Mouse (Mus musculus) layer of hippocampus, postnatal 36 days (tissue): ENCODE results near the gene Fgfr3. TPM values are rescaled to one million over a fixed set of nuclear protein-coding genes. Genes with fewer than 3 reads are reported as not detected.

Experiments
- DNase-seq, 2 experiments: peaks; one replicate each; pipeline ENCODE4 v3.0.0; 2022
- total RNA-seq, 2 experiments: library from RNA; stranded (reverse); gene quantifications; 2 replicates each; pipeline ENCODE4 v1.2.3; 2021

The Fgfr3 gene
- total RNA-seq: 100 to 1,000 TPM; 116 to 133 TPM

- peak in 1 of 2 experiments; percentile 41 for DNase-seq
These were observed at the start of gene Fgfr3 for GRCm38 (mm10) chr5:33721541-33722265. Fgfr3 (plus strand) TSS chr5:33721674.

DNA sequence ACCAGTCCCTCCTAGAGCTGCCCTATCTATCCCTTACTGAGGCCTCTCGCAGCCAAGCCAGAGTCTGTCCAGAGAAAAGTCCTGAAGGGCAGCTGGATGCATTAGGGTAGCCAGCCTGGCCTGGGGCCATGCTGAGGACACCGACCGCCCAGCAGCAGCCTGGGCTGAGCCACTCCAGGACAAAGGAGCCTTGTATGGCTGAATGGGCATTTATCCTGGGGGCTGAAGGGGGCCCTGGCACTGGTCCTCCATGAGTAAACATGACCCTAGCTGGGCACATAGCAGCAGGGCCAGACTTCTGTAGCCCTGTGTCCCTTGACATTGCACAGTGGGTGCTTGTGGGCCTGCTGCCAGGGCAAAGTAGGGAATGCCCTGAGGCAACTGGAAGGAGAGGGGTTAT lies 47.0 kb upstream of the Fgfr3 start:
- DNase-seq: peak; percentile 59 to 72

GRCm38 (mm10) chr5:33675964-33676363 lies 45.5 kb upstream of the Fgfr3 start:
- peak in 1 of 2 experiments; percentile 58 for DNase-seq

DNA sequence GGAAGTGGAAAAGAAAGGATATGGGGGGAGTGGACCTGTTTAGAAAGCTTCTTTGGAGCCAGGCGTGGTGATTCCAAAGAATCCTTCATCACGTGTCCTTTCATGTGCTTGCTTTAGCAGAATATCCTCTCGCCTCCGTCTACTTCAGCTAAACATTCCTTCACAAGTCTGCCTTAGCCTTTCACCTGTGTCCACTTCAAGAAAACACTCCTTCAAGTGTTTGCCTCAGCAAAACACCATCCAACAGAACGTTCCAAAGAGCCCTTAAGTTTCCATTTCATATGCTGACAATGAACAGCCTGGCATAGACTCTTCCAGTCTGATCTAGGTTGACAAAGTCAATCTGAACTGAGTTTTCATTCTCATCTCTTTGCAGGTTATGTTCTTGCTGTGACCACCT lies 43.2 kb upstream of the Fgfr3 start:
- DNase-seq: no peak

GRCm38 (mm10) chr5:33681044-33681443 lies 40.4 kb upstream of the Fgfr3 start:
- DNase-seq: no peak

DNA sequence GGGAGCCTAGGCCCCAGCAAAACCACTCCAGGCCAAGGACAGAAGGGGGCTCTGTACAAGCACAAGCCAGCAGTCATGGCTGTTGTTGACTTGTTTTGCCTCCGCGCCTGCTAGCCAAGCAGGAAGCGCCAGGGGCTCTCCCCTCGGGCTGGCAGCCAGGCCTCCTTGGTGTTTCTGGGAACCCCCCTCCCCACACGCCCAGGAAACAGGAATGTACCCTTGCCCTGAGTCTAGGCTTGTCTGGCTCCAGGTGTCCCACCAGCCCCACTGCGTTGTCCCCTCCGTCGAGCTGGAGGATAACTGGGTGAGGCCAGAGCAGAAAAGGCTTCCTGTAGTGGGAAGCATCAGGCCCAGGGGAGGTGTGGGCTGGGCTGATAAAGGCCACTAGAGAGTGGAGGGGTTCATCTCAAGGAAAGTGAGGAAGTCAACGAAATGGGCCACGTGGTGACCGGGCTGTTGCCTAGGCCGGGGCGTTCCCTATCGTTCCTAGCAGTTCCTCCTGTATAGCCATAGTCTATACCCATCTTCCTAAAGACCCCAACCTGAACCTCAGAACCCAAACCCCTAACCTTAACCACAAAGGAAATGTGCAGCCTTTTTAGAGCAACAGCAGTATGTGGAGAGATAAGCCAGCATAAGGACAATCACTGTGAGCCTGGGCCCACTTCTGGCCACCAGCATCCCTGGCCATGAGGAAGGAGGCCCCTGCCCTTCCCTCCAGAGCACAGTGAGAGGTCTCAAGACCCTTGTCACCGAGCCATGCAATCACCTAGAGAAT lies 39.7 kb upstream of the Fgfr3 start:
- DNase-seq: no peak

GRCm38 (mm10) chr5:33682963-33683362 lies 38.5 kb upstream of the Fgfr3 start:
- no peak for DNase-seq

DNA sequence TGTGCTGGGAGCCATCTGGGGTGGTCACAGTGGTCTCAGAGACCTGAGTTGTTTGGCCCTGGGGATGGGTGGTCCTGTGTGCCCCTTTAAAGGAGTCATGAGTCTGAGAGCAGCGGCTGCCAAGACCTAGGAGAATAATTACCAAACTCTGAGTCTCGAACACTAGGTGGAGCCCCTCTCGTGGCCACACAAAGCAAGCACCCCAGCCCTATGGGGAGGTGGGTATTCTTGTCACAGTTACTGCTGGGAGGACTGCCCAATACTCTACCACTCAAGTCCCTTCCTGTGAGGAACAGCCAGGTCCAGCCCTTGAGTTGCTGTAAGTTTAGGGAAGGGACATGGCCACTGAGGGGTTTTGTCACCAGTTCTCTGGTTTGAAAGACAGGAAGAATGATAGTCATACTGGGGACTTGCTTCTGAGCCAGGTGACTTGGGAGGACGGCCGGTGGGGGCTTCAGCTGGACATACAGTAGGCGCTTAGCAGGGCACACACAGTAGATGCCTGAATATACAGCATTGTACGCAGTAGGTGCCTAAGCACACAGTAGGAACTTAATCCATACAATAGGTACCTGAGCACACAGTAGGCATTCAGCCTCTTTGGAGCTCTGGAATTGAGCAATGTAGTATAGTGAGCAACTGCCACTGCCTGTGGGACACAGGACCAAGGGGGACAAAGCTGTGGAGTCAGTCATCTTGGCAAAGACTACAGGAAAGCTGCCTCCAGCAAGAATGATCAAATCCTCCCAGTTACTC lies 37.4 kb upstream of the Fgfr3 start:
- peak; percentile 38 to 41 for DNase-seq

GRCm38 (mm10) chr5:33684932-33685331 lies 36.5 kb upstream of the Fgfr3 start:
- no peak for DNase-seq

- no peak for DNase-seq
These were observed 34.3 kb upstream of the Fgfr3 start for GRCm38 (mm10) chr5:33687142-33687541.

DNA sequence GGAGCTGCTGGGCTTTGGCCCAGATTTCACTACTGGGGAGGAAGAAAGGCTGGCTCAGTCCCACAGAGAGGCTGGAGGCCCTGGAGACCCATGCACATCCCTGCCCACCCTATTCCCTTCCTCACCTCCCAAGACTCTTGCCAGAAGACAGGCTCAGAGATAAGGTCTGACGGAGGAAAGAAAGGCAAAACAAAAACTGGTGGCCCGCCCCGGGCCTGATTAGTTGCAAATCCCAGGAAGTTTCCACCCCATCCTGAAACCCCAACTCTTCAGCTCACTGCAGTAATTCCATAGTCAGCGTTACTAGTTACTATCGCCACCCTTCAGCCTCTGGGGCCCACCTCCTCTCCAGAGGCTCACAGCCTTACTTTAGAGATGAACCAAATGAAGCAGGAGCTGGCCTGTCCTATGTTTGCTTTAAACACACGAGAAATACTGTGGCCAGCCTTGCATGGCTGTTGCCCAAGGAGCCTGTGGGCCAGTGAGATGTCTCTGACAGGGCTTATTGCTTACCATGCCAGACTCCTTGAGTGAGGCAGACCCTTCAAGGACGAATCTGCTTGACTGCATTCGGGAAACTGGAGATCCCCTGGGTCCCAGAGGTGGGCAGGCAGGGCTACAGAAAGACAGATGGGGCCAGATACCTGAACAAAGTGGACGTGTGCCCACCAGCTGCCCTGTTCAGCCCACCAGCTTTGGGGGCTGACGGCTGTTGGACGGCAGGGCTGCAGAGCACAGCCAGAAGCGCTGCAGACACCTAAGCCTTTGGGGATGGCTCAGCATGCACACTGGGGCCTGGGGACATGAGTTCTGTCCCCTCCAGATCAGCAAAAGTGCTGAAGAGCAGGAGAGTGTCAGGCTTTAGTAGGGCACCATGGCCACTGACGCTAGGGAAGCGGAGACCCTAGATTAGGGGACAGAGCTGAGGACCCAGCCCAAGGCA lies 32.9 kb upstream of the Fgfr3 start:
- DNase-seq: no peak

DNA sequence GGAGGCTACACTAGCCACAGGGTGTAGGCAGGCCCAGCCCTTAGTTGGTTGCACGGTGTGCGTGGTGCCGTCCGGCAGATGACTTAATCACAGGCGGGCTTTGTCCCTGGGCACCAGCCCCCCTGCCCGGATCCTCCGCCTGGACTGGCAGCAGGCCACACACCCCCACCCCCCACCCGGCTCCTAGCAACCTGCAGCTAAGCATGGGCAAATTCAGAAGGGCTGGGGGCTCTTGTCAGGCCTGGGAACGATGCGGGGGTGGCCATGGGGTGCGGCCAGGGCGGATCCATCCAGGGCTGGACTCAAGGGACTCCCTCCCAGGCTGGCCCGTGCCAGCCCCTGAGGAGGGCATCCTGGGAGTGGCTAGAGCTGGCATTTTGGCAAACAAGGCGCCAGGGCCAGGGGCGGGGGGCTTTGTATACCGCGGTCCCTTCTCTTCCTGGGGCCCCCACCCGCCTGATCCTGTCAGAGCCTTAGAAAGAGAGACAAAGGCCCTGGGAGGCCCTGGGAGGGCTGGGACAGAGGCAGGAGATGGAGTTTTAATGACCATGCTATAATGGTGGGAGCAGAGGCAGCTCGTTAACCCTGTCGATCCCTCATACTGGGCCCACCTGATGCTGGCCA lies 32.1 kb upstream of the Fgfr3 start:
- no peak for DNase-seq

DNA sequence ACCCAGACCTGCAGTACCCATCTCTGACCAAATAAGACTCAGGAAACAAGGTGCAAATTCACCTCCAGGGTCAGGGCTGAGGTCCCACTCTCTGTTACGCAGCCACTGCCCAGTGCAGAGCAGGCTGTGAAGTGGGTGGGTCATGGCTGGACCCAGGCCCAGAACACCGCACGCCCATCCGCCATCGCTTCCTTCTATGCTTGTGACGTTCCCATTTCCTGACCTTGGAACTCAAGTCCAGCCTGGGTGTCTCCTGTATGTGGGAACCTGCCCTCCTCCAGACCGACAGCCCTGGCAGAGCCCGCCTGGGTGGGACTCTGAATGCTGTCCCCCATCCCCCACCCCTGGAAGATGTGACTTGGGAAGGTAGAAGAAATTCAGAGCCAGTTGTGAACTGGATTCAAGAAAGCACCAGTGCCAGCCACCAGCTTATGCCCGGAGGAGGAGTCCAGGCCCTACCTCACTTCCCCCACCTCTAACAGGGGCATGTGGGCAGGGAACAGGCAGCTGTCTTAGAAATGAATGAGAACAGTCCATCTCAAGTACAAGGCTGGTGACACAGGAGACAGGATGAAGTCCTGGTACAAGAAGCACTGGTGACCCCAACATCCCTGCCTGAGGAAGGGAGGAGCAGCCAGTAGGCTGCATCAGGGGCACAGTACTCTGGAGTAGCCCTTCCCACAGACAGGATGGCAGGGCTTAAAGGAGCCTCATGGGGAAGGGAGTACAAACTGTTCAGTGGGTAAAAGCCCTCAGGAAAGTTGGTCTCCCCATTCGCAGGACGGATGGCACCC lies 31.4 kb upstream of the Fgfr3 start:
- no peak for DNase-seq

DNA sequence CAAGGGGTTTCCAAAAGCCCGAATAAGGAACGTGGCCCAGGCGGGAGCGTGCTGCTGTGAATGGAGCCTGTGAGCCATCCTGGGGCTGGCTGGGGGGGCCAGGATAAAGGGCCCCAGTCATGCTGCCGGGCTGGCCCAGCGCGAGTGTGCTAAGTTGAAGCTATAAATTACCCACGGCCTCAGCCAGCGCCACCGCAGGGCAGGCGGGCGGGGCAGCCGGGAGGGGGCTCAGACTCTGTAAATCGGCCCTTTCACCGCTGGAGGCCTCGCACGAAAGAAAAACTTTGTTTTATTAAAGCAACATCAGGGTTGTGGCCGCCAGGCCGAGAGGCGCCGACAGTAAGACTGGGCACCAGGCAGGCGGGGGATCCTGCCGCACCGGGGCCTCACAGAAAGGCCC lies 29.1 kb upstream of the Fgfr3 start:
- DNase-seq: no peak

- DNase-seq: no peak
These were observed 27.0 kb upstream of the Fgfr3 start for GRCm38 (mm10) chr5:33694461-33694847.

DNA sequence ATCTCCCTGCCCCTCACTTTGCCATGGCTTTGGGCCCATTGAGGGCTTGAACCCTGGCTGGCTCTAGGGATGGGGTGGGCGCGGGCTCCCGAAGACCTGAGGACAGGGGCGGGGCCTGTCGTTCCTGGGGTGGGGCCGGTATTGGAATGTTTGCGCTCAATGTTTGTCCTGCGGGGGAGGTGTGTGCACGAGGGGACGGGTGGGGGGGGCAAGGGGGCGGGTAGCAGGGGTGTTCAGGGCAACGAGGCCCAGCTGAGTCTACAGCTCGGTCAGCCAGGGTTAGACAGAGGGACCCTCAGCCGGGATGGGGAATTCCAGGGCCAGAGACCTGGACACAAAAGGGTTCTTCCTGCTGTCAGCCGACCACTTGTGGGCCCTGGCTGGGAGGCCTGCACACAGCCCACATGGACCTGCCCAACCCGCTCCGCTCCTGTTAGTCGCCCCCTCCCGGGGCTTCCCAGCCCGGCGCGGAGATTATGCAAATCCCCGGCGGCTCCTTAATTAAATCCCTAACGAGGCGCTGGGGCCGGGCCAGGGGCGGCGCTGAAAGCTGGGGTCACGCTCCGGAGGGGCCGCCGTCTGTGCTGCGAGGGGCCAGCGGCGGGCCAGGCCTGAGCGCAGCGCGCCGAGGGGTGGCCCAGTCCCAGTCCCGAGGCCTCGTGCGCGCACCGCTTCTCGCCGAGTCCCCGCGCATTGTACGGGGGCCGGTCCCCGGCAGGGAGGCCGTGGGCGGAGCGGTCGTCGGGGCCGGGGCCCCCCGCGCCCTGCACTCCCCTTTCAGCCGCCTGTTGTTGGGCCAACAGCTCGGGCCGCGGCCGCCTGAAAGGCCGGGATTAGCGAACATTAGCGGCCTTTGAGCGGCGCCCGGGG lies 26.4 kb upstream of the Fgfr3 start:
- DNase-seq: peak; percentile 67 to 77

DNA sequence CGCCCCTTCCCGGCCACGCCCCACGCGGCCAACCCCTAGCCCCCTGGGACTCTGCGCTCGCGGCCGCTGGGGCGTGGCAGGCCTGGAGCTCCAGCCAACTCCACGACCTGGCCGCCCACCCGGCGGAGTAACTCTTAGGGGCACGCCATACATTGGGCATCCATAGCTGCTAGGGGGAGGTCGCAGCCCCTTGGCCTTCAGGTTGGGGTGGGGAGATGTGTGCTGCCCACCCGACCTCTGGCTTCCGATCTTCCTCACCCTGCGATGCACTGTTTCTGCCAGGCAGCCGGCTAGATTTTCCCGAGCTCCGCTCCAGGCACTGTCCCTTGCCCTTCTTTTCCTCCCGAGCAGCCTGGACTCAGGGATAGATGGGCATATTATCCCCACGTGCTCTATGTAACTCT lies 25.8 kb upstream of the Fgfr3 start:
- no peak for DNase-seq

- no peak for DNase-seq
These were observed 25.0 kb upstream of the Fgfr3 start for GRCm38 (mm10) chr5:33696430-33696829.

GRCm38 (mm10) chr5:33697534-33697933 lies 23.9 kb upstream of the Fgfr3 start:
- DNase-seq: no peak
